Comparison of ENCODE assay signal across 8 mouse cellular contexts in the genomic region with DNA sequence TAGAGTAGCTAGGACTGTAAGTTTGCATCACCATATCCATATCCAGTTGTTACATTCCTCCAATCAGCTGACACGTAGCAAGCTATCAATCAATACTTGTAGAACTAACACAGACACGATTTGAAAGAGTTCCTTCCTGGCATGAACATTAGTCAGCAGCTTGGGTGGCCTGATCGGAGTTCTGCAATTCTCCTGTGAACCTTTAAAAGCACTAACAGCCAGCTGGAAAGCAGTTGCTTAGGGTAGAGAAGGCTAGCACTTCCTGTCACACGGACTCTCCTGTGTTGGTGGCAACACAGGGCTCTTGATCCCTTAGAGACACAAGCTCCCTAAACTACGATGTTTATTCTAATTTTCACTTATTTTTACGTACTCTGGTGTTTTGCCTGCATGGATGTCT. TPM values are rescaled to one million over a fixed set of nuclear protein-coding genes. Genes with fewer than 3 reads are reported as not detected.
DNase-seq lines count a peak whose midpoint lies in the region.

No protein-coding gene starts in this region.

- intact Hi-C loops in heart, postnatal 10 days (cut with DNase I): no loop called here
- intact Hi-C loops in gastrocnemius, postnatal 14 days (cut with DNase I; ENCODE audit: low total_unique reads): loop anchor here (10.0 kb wide), 1 partner anchor 51 kb away; a partner anchor contains a TSS

- peak; percentile 19 for DNase-seq in embryo, embryonic 10.5 days (ENCODE audit: low spot score)
- no peak for DNase-seq in embryo, embryonic 10 days (ENCODE audit: low spot score)
- peak; percentile 28 to 38 for DNase-seq in CD8-positive naive resting alpha-beta T cell, adult 2 months (ENCODE audit: low read depth in 2 of 2, low spot score in 2 of 2)
- peak; percentile 37 to 51 for DNase-seq in heart, postnatal 10 days
- peak; percentile 49 to 59 for DNase-seq in lung, postnatal 4 days
- no peak for DNase-seq in gastrocnemius, postnatal 14 days
- no peak for DNase-seq in frontal cortex, postnatal 36 days (ENCODE audit: low spot score in 2 of 2)
- no peak for DNase-seq in urinary bladder, postnatal 14 days (ENCODE audit: low spot score)

RNA-seq across cellular contexts. Expression of a gene that starts 1.0 kb away (rescaled TPM):
- 10 to 100 TPM in 1 of 2 experiments, 1 to 10 TPM in 1; 8.9 to 11.9 TPM for total RNA-seq in heart, postnatal 10 days (2021)
- total RNA-seq in gastrocnemius, postnatal 14 days (2021): 1 to 10 TPM; 5.7 TPM

RNA-seq across cellular contexts. Expression of a gene that starts 12.9 kb away (rescaled TPM):
- 10 to 100 TPM; 46.2 to 50.5 TPM for total RNA-seq in heart, postnatal 10 days (2021)
- total RNA-seq in gastrocnemius, postnatal 14 days (2021): 10 to 100 TPM; 14.4 to 20.8 TPM

RNA-seq across cellular contexts. Expression of a gene that starts 46.2 kb away (rescaled TPM):
- total RNA-seq in heart, postnatal 10 days (2021): 10 to 100 TPM; 20.4 to 22.6 TPM
- 1 to 10 TPM; 4.6 to 6.4 TPM for total RNA-seq in gastrocnemius, postnatal 14 days (2021)

Comparison
In these comparisons a context has a peak if more than half of its experiments do, and no peak if none do; other contexts are left out.
1. DNase-seq: peak in embryo, embryonic 10.5 days (single experiment), CD8-positive naive resting alpha-beta T cell, adult 2 months (2 of 2), heart, postnatal 10 days (2 of 2) and lung, postnatal 4 days (2 of 2); none in embryo, embryonic 10 days (single experiment), gastrocnemius, postnatal 14 days (single experiment), frontal cortex, postnatal 36 days (0 of 2) and urinary bladder, postnatal 14 days (single experiment).